Mouse (Mus musculus) left cerebral cortex, postnatal 10 days (tissue): Measurements from ENCODE around the gene Tbc1d2b. TPM values are rescaled to one million over a fixed set of nuclear protein-coding genes. Genes with fewer than 3 reads are reported as not detected.

Source experiments
- DNase-seq, 2 experiments: peaks; one replicate each; pipeline ENCODE4 v3.0.0; 2021 to 2022; ENCODE audit warnings: low spot score in 2 of 2, mixed read lengths in 1 of 2; ENCODE audit errors: extremely low spot score in 1 of 2
- intact Hi-C: fragments of 180-260 bp; cut with DNase I; formaldehyde crosslinking; loops from one replicate; pipeline ENCODE4 v1.15.1; 2025
- total RNA-seq, 2 experiments: library from RNA; stranded (reverse); gene quantifications; 2 replicates each; pipeline ENCODE4 v1.2.3; 2021

The Tbc1d2b gene
- total RNA-seq, 2 experiments from 2014 or later: 15.0 to 15.8 TPM

- intact Hi-C loops: no loop called here
- DNase-seq: no peak
Measured at GRCm38 (mm10) chr9:90195000-90195399, 75.6 kb downstream of the Tbc1d2b start.

GRCm38 (mm10) chr9:90189391-90189790 lies 81.2 kb downstream of the Tbc1d2b start:
- intact Hi-C loops: no loop called here
- no peak for DNase-seq

GRCm38 (mm10) chr9:90188893-90189292 lies 81.7 kb downstream of the Tbc1d2b start:
- intact Hi-C loops: no loop called here
- no peak for DNase-seq

- intact Hi-C loops: no loop called here
- no peak for DNase-seq
Measured at GRCm38 (mm10) chr9:90185356-90185910, 85.2 kb downstream of the Tbc1d2b start.

GRCm38 (mm10) chr9:90184116-90184515 lies 86.5 kb downstream of the Tbc1d2b start:
- DNase-seq: no peak
- intact Hi-C loops: no loop called here

DNA sequence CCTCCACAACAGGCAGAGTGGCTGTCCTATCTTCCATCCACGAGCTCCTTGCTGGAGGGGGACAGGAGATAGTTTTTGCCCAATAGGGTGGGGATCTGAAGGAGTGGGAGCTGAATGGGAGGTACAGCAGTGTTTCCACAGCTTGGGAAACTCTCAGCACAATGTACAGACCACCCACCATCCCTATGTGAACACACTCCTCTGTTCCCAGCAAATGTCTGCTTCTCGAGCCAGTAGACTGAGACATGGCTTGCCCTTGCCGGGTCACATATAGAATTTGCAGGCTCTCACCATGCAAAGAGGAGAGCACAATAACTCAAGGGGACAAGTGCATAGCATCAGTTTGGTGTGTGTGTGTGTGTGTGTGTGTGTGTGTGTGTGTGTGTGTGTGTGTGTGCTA lies 87.1 kb downstream of the Tbc1d2b start:
- intact Hi-C loops: no loop called here

DNA sequence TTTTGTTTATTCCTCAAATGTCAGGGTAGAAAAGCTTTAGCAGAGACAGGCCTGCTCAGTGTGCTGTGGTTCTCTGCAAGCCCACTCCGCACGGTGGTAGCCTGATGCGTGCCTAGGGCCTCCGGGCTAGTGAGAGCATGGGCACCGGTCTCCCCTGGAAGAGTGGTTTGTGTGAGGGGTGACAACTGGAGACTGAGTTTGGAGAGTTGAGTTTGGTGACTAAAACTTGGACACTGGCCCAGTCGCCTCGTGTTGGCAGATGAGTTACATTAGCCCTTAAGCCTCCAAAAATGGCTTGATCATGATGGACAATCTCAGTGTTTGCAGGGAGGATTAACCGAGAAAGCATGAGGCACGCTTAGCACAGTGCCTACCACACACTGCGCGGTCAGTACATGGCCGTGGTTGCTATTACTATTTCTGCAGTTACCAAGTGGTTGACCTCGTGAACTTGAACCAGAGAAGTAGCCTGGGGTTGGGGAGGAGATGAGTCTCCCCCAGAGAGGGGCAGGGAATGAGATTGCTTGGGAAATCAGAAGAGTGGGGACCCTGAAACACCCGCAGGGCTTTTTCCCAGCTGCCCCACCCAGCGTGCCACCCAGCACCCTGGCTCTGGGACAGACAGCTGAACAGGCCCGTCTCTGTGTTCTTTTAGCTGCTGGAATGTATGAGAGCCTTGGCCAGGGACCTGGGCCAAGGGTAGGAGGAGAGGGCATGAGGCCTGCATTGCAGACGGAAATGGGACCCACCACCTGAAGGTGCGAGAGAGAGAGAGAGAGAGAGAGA lies 87.8 kb downstream of the Tbc1d2b start:
- intact Hi-C loops: no loop called here
- DNase-seq: no peak

More for the DNA sequence above, 87.1 kb downstream of the Tbc1d2b start:
- no peak for DNase-seq

- peak in 1 of 2 experiments; percentile 3 for DNase-seq
- intact Hi-C loops: no loop called here
Measured at GRCm38 (mm10) chr9:90181656-90182388, 88.8 kb downstream of the Tbc1d2b start.

DNA sequence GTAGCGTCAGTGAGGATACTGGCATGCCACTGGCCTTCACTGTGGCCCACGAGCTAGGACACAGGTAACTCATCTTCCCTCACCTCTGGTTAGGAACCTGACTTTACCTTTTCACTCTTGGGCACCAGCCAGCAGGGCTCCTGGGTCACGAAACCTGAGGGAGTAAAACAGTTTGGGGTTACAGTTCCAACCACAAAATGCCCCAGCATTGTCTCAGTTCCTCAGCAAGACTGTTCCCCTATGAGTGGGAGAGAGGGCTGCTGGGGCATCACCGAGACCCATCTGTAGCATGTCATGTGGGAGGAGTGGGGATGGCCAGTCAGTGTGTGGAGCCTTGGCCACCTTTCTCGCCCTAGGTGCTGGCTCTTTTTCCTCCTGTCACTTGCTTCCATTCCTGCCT lies 91.2 kb downstream of the Tbc1d2b start:
- intact Hi-C loops: no loop called here

GRCm38 (mm10) chr9:90173330-90173729 lies 97.3 kb downstream of the Tbc1d2b start:
- intact Hi-C loops: no loop called here
- DNase-seq: no peak

More for the DNA sequence above, 91.2 kb downstream of the Tbc1d2b start:
- no peak for DNase-seq

DNA sequence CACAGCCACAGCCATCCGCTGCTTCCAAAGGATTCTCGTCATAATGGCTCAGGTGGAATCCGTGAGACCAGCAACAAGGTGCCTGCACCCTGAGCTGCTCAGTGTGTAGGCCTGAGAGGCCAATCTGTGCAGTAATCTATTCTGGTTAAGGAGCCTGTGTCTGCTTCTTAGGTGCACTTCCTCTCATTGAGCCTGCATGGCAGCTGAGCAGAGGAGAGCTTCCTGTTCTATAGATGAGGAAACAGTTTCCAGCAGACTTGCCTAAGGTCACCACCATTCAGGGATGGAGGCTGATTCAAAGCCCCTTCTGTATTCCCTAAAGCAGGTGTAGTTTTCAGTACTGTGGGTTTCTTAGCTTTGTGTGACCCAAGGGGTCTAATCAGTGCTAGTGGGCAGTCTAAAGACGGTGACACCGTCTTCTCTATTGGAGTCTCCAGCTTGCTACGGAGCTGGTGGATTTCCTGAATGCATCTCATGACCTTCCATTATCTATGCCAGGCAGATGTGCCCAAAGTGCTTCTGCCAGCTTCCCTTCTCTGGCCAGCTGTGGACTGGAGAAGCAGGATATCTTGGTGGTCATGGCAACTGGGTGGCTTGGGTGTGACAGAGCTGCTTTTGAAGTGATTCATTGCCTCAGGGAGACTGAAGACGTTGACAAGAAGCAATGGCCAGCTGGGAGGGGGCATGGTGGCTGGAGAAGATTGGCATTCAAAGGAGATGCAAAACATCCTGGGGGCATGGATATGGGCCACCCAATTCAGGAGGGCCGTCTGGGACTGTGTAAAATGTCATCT lies 97.9 kb downstream of the Tbc1d2b start:
- no peak for DNase-seq
- intact Hi-C loops: no loop called here

DNA sequence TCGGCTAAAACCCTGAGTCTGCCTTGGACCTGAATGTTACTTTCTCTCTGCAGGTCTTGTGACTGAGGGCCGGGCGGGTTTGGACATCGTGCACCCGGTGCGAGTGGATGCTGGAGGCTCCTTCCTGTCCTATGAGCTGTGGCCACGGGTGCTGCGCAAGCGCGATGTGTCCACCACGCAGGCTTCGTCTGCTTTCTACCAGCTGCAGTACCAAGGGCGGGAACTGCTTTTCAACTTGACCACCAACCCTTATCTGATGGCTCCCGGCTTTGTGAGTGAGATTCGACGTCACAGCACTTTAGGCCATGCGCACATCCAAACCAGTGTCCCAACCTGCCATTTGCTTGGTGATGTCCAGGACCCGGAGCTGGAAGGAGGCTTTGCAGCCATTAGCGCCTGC lies 99.2 kb downstream of the Tbc1d2b start:
- DNase-seq: no peak
- intact Hi-C loops: no loop called here

DNA sequence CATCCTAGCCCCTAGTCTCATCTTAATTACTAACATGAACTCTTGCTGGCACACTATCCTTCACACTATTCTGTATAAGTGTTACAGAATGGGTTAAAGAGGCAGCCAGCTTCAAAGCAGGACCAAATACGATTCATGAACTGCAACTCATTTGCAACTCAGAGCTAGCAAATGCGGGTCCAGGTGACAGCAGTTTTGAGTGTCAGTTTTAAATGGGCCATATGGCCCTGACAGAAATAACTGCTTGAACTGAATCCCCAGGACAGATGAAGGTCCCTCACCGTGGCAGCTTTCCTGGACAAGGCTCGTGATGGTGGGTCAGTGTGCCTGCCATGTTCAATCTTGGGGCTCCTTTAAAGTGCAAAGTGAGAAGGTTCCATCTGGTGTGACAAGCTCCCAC lies 100.6 kb downstream of the Tbc1d2b start:
- intact Hi-C loops: no loop called here
- DNase-seq: no peak

DNA sequence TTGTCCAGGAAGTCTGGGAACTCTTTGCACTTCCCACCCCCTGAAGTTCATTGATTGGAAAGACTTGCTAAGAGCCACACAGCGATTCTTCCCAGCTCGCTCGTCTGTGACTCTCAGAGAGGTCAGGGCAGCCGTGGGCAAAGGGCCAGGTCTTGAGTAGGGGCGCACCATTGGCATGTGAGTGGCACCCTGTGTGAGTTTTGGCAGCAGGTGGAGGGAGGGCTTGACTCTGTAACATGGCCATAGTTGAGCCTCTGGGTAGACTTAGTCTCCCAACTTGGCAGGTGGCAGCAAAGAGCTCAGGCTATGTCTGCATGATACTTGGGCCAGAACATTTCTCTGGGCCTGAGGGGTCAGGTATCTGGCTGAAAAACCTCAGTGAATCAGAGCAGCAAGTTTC lies 104.0 kb downstream of the Tbc1d2b start:
- no peak for DNase-seq
- intact Hi-C loops: no loop called here

GRCm38 (mm10) chr9:90165590-90165989 lies 105.0 kb downstream of the Tbc1d2b start:
- intact Hi-C loops: no loop called here
- no peak for DNase-seq

DNA sequence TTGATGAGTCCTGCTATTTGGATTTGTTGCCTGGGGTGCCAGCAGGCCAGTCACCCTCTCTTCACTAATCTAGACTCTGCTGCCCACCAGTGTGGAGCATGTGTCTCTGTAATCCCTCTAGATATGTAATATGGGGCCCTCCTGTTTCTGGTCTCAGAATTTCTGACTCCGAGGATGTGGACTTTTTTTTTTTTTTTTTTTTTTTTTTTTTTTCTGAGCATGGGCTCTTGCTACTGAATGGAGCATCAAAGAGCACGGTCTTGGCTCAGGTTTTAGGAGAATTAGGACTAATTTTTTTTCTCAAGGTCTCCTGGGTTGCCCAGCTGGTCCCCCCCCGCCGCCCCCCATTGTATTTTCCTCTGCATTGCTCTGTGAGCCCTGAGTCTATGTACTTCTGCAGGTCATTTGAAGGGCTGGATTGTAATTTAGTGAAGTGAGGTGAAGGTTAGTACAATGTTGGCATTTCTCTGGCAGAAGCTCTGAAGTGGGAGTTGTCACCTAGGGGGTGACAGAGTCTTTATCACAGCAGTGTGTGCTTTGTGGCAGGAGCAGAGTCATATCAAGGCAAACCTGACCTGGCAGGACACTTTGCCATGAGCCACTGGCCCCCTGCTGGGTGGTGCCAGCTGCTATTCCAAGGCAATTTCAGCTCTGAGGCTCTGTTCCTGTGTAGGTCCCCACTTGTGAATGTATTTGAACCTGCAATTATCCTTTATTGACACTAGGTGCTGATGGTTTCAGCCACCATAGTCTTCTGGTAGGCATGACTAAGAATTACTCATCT lies 105.7 kb downstream of the Tbc1d2b start:
- intact Hi-C loops: no loop called here
- no peak for DNase-seq

DNA sequence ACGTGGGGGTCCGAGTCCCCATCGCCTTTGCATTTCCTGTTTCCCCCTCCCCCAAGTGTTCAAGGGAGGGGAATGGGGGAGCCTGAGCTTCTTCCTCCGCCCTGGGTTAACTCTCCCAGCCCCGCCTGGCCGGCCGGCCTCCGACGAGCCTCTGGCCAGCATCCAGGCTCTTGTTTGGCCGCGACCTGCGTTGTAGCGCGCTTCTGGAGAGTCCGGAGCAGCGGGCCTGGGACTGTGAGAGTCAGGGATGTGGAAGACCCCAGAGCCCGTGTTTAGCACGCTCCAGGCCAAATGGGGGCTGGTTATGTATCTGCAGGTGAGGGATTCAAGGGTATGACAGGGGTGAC lies 106.9 kb downstream of the Tbc1d2b start:
- peak in 1 of 2 experiments; percentile 74 for DNase-seq
- intact Hi-C loops: no loop called here

DNA sequence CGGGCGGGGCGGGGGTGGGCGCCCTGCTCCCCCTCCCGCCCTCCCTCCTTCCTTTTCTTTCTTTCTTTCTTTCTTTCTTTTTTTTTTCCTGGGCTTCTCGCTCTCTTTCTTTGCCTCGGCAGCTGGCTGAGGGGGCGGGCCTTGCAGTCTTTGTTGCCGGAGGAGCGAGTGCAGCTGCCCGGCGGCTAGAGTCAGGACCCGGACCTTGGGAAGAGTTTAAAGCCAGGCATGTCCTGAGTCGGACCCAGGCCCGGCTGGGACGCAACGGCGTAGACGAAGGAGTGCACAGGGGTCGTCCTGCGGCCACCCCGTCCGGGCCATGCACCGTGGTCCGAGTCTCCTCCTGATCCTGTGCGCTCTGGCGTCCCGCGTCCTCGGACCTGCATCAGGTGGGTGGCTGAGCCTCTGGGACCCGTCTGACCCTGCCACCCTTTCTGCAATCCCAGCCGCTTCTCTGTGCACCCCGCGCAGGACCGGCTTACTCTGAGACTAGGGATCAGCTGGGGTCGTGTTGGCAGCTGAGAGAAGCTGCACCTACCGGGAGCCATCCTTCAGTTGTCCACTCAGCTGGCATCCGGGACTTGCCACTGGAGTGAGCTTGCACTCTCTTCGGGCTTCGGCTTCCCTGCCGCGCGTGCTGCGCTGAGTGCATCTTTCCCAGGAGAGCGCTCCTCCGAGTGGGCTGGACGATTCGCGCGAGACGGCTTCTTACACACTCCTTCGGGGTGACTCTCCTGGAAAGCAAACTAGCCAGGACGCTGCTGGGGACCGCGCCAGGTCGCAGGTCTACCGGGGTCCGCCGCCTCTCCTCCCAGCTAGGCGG lies 107.5 kb downstream of the Tbc1d2b start, which contains the start of gene Adamts7:
Adamts7 (plus strand) TSS at position 144 of the 823 bp plus-strand sequence.
- intact Hi-C loops: no loop called here
- DNase-seq: peak; percentile 20 to 76
